Mouse (Mus musculus): ENCODE measurements around the gene Zfhx3. TPM values are rescaled to one million over a fixed set of nuclear protein-coding genes. Genes with fewer than 3 reads are reported as not detected.

Gene Zfhx3
- polyA plus RNA-seq, 2 experiments from 2014 or later, result 0.23 to 0.27 TPM

- ATAC-seq, result no peak
Measured at GRCm38 (mm10) chr8:108101978-108102865, 159.8 kb downstream of the Zfhx3 start.

- no peak for ATAC-seq
Measured at GRCm38 (mm10) chr8:108104471-108105098, 162.1 kb downstream of the Zfhx3 start.

- ATAC-seq, result no peak
Measured at GRCm38 (mm10) chr8:108125053-108125452, 182.6 kb downstream of the Zfhx3 start.

DNA sequence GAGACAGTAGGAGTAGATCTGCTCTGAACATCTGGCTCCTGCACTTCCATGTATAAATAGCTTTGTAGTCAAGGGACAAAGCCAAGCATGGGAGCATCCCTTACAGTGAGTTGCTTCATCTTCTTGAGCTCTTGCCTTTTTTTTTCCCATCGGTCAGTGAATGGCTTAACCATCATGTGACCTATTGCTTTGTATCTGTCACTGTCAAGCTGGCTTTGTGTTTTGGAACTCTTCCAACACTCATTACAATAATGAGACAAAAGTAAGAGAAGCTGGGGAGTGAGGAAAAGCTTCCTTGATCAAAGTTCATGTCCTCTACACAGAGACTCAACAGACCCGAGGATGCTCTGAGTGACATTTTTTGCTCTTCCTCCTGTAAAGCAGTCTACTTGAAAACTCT lies 183.0 kb downstream of the Zfhx3 start:
- ATAC-seq, result no peak

GRCm38 (mm10) chr8:108146536-108146935 lies 204.1 kb downstream of the Zfhx3 start:
- ATAC-seq, result no peak

DNA sequence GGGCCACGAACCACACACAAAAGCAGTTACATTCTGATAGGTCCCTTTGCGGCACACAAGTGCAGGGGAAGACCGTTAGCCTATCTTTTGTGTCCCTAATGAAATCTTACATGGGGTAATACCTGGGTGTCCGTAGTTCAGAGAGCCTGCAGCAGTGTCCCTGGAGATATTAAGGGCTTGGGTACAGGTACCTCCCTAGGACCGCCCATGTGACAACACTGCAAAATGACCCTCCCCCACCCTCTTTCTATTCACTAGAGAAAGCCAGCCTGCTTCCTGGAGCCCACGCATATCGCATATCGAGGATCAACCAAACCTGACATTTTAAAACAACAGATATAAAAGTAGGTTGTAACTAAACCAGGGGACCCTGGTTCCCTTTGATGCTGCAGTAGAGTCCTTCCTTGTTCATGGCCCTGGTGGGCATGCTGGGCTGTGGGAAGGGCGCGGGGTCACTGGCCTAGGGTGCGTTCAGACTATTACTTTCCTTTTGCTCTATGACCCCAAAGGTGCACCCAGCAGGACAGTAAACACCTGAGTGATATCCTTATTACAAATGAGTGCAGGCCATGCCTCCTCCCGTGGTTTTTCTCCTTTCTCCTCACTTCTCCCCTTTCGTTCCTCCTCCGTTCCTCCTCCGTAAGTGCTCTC lies 206.3 kb downstream of the Zfhx3 start:
- ATAC-seq, result no peak

- ATAC-seq, result no peak
Measured at GRCm38 (mm10) chr8:108170804-108171203, 228.4 kb downstream of the Zfhx3 start.

DNA sequence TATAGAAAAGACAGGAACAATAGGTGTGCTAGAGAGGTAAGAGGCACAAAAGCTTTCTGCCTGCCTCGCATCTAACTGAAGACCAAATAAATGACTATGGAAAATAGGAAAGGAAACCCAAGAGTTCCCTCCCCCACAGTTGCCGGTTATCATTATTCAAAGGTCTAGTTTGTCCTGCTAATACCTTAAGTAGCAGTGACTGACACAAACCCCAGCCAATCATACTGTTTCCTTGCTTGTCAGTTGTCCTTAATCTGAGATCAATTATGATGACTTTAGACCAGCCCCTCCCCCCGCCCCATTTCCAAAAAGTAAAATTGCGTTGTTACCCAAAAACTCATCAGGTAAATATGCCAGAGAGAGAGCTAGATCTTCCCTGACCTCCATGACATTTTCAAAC lies 240.9 kb downstream of the Zfhx3 start:
- no peak for ATAC-seq

DNA sequence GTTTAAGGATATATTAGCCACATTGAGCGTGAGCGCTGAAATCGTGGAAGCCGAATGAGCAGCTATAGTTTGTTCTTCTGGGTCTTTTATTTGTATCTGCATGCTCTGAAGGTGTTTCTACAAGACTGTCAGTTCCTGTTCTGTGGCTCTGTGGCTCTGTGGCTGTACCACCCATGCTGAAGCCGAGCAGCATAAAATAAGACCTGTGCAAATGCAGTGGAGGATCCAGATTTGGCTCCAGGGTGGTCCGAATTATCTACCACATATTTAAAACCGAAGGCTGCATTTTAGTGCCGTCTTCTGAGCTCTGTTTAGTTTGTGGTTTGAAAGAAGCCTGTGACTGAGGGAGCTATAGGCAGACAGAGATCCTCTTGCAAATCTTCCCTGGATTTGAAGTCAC lies 241.5 kb downstream of the Zfhx3 start:
- no peak for ATAC-seq

DNA sequence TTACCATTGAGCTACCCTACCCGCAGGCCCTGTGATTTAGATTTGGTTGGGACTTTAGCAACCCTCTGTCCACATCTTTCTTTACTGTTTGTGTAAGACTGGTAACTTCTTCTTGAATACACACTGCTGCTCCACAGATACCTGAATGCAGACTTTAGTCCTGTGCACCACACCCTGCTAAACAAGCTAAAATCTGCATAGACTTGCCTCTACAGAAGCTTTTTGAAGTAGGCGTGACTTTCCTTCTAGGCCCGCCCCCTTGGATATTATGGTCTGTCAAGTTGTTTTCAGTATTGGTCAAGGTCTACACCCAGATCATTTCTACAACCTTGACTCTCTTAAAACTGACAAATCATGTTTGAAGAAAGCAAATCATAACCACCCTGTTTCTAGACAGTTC lies 243.8 kb downstream of the Zfhx3 start:
- ATAC-seq, result no peak

GRCm38 (mm10) chr8:108188044-108188443 lies 245.6 kb downstream of the Zfhx3 start:
- ATAC-seq, result no peak

- ATAC-seq, result no peak
Measured at GRCm38 (mm10) chr8:108194571-108194970, 252.1 kb downstream of the Zfhx3 start.

- ATAC-seq, result no peak
Measured at GRCm38 (mm10) chr8:108215026-108215425, 272.6 kb downstream of the Zfhx3 start.

DNA sequence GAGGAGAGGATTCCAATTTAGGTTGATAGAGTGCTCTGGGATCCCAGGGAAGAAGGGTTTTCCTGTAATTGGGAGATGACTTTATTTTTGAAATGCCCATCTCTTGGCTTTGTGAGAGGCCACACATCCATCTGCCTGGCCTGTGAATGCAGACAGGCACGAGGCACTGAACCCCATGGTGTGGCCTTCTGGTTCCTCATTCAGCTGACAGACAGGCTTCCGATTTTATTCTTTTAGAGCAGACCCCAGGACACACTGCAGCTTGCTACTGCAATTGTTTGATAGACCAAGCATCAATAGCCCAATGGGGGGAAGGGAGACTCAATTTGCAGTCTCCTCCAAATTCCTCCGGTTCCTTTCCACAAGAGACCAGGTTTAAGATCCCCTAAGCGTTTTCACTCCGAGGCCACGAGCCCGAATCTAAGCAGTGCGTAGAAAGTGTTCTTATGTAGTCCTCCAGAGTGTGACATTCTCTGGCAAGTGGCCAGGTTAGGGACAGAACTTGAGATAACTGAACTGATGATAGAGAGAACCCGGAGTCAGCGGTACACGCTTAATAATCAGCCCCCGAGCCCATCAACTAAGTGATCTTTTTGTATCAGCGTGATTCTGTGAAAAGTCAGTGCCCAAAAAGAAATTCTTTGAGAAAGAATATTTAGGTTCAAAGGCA lies 275.9 kb downstream of the Zfhx3 start:
- ATAC-seq, result no peak

GRCm38 (mm10) chr8:108220511-108220910 lies 278.1 kb downstream of the Zfhx3 start:
- ATAC-seq, result no peak

DNA sequence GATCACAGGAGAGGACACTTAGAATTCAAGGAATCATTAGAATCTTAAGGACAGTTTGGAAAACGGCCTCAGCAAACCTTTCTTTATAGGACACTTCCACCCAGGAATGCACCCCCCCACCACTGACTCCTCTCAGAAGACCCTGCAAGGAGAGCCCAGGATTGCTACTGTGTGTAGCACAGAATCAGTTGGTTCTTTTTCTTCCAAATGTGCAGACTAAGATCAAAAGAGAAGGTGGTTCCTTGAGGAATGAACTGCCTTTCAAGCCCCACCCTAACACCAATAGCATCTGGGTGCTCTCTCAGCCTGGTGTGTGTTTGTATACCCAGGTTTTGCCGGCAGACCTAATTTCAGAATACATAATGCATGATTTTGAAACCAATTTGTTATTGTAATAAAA lies 279.6 kb downstream of the Zfhx3 start:
- no peak for ATAC-seq

DNA sequence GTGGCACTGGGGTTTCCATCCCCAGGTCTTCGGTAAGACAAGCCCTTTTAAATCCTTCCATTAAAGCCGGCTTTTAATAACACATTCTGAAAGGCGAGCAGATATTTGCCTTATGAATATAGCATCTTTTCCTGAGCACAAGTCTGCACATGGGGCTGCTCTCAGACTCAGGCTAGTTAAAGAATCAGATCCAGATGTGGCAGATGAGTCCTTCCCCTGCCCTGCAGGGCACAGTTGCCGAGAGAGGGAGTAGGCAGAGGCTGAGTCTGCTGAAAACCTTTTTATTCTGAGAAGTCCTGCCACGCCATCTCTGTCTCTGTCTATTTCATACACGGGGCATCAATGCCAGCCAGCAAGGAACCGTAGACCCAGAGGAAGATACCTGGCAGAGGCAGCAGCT lies 289.9 kb downstream of the Zfhx3 start:
- ATAC-seq, result no peak

DNA sequence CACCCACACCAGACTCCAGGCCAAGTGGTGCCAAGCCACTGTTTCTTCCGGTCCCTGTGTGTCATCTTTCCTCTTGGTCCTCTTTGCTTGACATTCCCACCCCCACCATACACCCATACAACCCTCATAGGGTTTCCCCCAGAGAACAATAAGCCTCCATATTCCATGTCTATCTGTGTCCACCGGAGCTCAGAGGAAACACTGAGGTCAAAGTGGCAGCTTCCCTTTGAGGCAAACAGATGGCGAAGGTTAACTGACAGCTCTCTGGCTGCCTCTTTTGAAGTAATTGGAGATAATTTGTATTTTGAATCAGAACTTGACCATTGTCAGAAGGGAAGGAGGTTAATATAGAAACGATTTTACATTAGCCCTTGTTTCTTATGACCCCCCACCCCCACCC lies 292.0 kb downstream of the Zfhx3 start:
- ATAC-seq, result no peak

- no peak for ATAC-seq
Measured at GRCm38 (mm10) chr8:108236715-108237114, 294.3 kb downstream of the Zfhx3 start.

GRCm38 (mm10) chr8:108239531-108239930 lies 297.1 kb downstream of the Zfhx3 start:
- ATAC-seq, result no peak

DNA sequence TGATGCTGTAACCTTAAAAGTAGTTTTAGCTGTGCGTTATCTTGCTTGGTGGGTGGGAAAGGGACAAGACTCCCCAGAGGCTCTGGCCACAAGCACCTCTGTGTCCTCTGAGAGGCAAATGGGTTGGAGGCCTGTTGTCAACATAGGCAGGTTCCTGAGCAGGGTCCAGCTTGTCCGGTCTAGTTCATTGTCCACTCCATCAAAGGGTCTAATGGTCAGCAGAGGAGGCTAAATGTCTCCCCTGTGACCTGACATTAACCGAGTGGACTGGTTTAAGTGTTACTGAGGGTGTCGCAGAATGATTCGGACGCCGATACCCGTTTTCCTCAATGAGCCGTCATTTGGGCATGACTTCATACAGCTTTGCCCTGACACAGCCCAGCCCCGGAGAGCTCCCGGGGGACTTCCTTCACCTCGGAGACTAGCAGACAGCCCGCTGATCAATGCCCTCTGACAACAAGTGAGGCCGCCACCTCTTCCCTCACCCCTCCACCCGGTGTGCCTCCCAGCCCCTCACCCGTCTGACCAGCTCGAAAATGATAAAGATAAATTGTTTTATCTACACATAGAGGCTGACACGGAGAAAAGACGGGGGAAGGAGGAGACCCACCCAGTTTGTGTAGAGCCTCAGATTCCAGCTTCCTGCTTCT lies 298.7 kb downstream of the Zfhx3 start:
- ATAC-seq, result no peak

DNA sequence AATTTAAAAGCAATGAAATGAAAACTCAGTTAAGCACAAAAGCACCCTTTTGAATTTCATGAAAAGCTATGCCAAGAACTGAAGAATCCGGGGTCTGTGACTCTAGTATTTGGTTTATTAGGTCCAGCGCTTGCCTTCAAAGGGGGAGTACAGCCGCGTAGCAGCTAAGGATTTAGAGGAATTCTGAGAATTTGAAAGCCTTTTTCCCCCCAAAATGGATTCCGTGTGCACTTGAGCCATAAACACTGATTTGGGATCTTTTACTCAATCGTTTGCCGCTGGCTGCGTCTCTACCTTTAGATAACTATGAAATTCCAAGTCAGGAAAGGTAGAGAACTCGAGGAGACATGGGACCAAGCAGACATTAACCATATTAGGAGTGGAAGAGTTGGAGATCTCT lies 300.8 kb downstream of the Zfhx3 start:
- no peak for ATAC-seq

All from CD4-positive, CD25-positive, alpha-beta regulatory T cell, adult 4 months (primary cell).